Mouse (Mus musculus) left cerebral cortex, postnatal 25 days (tissue): ENCODE results near the gene Zbed5. TPM values are rescaled to one million over a fixed set of nuclear protein-coding genes. Genes with fewer than 3 reads are reported as not detected.

Experiments
- DNase-seq, 2 experiments: peaks; one replicate each; pipeline ENCODE4 v3.0.0; 2022; ENCODE audit warnings: low spot score in 2 of 2, mixed read lengths in 1 of 2
- intact Hi-C: fragments of 180-260 bp; cut with DNase I; formaldehyde crosslinking; loops from one replicate; pipeline ENCODE4 v1.15.1; 2025
- total RNA-seq, 2 experiments: library from RNA; stranded (reverse); gene quantifications; 2 replicates each; pipeline ENCODE4 v1.2.3; 2021

Zbed5 gene
- total RNA-seq, 2 experiments from 2014 or later = 4.6 to 5.8 TPM

GRCm38 (mm10) chr5:129943402-129943801, 47.9 kb downstream of the Zbed5 start:
- DNase-seq = no peak
- intact Hi-C loops = no loop called here

GRCm38 (mm10) chr5:129947528-129948033, 52.1 kb downstream of the Zbed5 start:
- DNase-seq = no peak

GRCm38 (mm10) chr5:129952143-129952542, 56.6 kb downstream of the Zbed5 start:
- DNase-seq = no peak
- intact Hi-C loops = no loop called here

More at GRCm38 (mm10) chr5:129947528-129948033, 52.1 kb downstream of the Zbed5 start:
- intact Hi-C loops = no loop called here

Other genes starting within 250 kb of the Zbed5 start
- gene Zfp11, start 225.6 kb upstream of the Zbed5 start, total RNA-seq = 1 to 10 TPM; 6.5 to 7.6 TPM
- gene Sept14, start 187.2 kb upstream of the Zbed5 start, total RNA-seq = not detected
- gene Mrps17, start 180.2 kb upstream of the Zbed5 start, total RNA-seq = 10 to 100 TPM; 80.0 to 87.2 TPM
- gene Nipsnap2, start 170.7 kb upstream of the Zbed5 start, total RNA-seq = 10 to 100 TPM; 76.9 to 79.4 TPM
- 10 to 100 TPM; 21.8 to 23.5 TPM for gene Psph, start 108.3 kb upstream of the Zbed5 start, total RNA-seq
- 10 to 100 TPM; 16.8 to 20.2 TPM for gene Sumf2, start 48.7 kb upstream of the Zbed5 start, total RNA-seq
- gene Chchd2, start 8.3 kb upstream of the Zbed5 start, total RNA-seq = 100 to 1,000 TPM; 441 to 443 TPM
- 10 to 100 TPM; 15.0 to 17.0 TPM for gene Phkg1, start 2.8 kb downstream of the Zbed5 start, total RNA-seq
- gene Nupr1l, start 12.8 kb downstream of the Zbed5 start, total RNA-seq = 1 to 10 TPM; 1.3 to 3.2 TPM
- gene Vkorc1l1, start 46.2 kb downstream of the Zbed5 start, total RNA-seq = 10 to 100 TPM; 44.6 to 46.3 TPM
- gene Gusb, start 107.3 kb downstream of the Zbed5 start, total RNA-seq = 10 to 100 TPM; 11.4 to 11.5 TPM
- 10 to 100 TPM; 18.8 to 19.0 TPM for gene Asl, start 133.5 kb downstream of the Zbed5 start, total RNA-seq
- 10 to 100 TPM; 29.7 to 30.7 TPM for gene Crcp, start 133.6 kb downstream of the Zbed5 start, total RNA-seq
- 10 to 100 TPM; 33.3 to 34.1 TPM for gene Tpst1, start 177.6 kb downstream of the Zbed5 start, total RNA-seq
- gene Kctd7, start 249.1 kb downstream of the Zbed5 start, total RNA-seq = 10 to 100 TPM; 10.3 to 11.8 TPM